Mouse (Mus musculus): ENCODE measurements around the gene Pdzrn3.

Pdzrn3 gene

DNA sequence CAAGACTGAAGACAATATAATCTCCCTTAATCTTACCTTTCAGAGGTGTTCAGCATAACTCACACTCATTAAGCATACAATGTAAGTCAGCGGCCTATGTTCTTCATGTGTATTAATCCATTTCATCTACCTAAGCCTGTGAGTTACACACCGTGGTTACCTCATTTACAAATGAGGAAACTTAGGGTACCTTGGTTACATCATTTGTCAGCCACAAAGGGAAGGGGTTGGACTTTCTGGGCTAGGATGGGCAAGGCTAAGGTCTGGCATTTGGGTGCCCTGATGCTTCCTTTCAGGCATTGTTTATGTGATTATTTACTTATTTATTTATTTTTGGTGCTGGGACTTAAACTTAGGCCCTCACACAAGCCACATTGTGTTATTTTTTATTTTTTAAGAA is 78.3 kb downstream of the Pdzrn3 start:
- no peak for DNase-seq (ENCODE audit: low read depth, low spot score)
- no peaks in the 10 kb centered on the region for H3K36me3 ChIP-seq (ENCODE audit: control insufficient read depth, insufficient read depth, low read length, poor library complexity, severe bottlenecking)
- no peaks in the 10 kb centered on the region for H3K27me3 ChIP-seq (ENCODE audit: control insufficient read depth, insufficient read depth, low read length, poor library complexity, severe bottlenecking)

DNA sequence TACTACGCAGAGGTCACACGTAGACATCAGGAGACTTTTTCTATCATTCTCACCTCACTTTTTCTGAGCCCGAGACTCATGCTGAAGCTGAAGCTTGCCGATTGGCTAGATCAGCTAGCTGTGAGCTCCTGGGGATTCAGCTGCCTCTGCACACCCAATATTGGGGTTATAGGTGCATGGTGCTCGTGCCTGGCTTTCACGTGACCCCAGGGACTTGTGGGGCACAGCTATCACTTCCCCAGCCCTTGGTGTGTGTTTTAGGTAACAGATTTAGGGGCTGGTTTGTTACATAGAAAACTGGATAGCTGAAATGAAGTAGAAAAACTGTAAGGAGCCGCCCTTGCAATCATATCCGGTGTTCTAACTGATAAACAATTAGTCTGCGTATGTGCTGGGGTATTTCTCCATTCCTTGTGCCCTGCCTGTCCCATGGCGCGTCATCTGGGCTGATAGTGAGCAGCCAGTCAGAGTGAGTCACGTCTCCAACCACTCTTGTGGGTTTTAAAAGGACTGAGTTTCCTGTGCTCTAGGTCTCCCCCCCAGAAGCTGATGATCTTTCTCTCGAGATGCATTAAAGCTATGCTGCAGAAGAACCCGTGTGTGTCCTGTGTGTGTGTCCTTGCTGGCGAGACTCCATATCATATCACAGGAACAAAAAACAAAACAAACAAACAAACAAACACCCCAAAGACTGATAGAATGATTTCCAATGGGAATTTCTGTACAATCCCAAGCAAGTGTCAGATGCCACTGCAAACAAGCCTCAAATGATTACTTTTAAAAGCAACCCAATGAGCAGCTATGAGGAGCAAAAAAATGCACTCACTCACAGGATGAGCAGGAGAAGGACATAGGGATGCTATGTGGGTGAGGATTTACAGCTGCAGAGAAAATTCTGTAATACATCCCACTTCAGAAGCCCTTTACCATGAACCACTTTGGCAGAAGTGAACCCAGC is 79.9 kb downstream of the Pdzrn3 start:
- no peak for DNase-seq (ENCODE audit: low read depth, low spot score)
- Histone ChIP-seq H3K36me3 (ENCODE audit: control insufficient read depth, insufficient read depth, low read length, poor library complexity, severe bottlenecking) (no peaks in the 10 kb centered on the region), H3K27me3 (ENCODE audit: control insufficient read depth, insufficient read depth, low read length, poor library complexity, severe bottlenecking) (no peaks in the 10 kb centered on the region)

DNA sequence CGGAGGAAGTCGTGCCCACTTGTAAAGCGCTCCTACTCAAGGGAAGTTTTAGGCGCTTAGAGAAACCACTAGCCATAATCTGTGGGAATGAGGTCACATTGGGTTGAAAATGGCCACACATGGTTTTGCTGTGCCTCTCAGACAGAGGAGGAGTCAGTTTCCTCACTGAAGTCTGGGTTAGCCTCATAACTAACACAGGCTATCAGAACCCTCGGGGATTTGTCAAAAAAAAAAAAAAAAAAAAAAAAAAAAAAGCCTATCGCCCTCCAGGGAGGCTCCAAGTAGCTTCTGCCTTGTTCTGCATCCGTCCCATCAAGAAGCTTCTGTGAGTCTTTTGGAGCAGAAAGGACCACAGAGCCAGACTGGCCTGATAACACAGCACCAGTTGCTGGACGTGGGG is 80.7 kb downstream of the Pdzrn3 start:
- H3K27me3 ChIP-seq (ENCODE audit: control insufficient read depth, insufficient read depth, low read length, poor library complexity, severe bottlenecking) = no peaks in the 10 kb centered on the region
- no peak for DNase-seq (ENCODE audit: low read depth, low spot score)
- no peaks in the 10 kb centered on the region for H3K36me3 ChIP-seq (ENCODE audit: control insufficient read depth, insufficient read depth, low read length, poor library complexity, severe bottlenecking)

GRCm38 (mm10) chr6:101296280-101296679 is 81.4 kb downstream of the Pdzrn3 start:
- no peaks in the 10 kb centered on the region for H3K27me3 ChIP-seq (ENCODE audit: control insufficient read depth, insufficient read depth, low read length, poor library complexity, severe bottlenecking)
- no peaks in the 10 kb centered on the region for H3K36me3 ChIP-seq (ENCODE audit: control insufficient read depth, insufficient read depth, low read length, poor library complexity, severe bottlenecking)
- DNase-seq (ENCODE audit: low read depth, low spot score) = no peak

DNA sequence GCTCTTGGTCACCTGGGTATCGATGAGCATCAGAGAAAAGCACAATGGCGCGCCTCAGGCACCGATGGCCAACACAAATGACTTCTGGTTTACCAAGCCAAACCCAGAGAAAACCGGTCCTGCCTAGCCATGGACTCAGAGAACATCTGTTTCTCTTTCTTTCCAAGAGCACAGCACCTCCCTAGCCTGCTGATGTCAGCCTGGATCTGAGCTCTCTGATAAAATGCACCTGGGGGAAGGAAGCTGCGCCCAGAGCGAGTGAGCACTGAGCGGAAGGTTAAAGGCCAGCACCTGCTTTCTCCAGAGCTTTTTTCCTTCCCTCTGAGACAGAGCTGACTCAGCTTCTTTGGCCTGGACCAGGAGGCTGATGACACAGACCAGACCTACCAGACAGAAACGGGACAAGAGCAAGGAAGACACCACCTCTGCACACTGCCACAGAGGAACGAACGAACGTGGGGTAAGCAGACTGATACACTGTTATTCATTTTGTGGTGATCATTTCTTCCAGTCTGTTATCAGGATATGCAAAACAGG is 84.6 kb downstream of the Pdzrn3 start:
- Histone ChIP-seq H3K36me3 (ENCODE audit: control insufficient read depth, insufficient read depth, low read length, poor library complexity, severe bottlenecking) (no peaks in the 10 kb centered on the region), H3K27me3 (ENCODE audit: control insufficient read depth, insufficient read depth, low read length, poor library complexity, severe bottlenecking) (no peaks in the 10 kb centered on the region)
- no peak for DNase-seq (ENCODE audit: low read depth, low spot score)

GRCm38 (mm10) chr6:101291944-101292343 is 85.8 kb downstream of the Pdzrn3 start:
- no peaks in the 10 kb centered on the region for H3K36me3 ChIP-seq (ENCODE audit: control insufficient read depth, insufficient read depth, low read length, poor library complexity, severe bottlenecking)
- no peak for DNase-seq (ENCODE audit: low read depth, low spot score)
- no peaks in the 10 kb centered on the region for H3K27me3 ChIP-seq (ENCODE audit: control insufficient read depth, insufficient read depth, low read length, poor library complexity, severe bottlenecking)

DNA sequence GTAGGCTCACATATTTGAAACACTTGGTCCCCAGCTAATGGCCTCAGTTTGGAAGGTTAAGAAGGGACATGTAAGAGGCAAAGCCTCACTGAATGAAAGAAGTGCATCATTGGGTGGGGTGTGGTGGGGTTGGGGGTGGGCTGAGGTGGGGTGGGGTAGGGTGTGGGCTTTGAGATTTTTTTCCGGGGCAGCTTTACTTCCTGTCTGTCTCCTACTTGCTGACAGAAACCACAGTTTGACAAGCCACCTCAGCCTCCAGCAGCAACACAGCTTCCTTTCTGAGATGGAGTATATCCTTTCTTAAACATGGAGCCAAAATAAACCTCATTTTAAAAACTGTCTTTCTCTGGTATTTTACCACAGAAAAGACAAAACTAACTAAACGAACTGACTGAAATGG is 87.5 kb downstream of the Pdzrn3 start:
- no peak for DNase-seq (ENCODE audit: low read depth, low spot score)

GRCm38 (mm10) chr6:101289428-101289827 is 88.3 kb downstream of the Pdzrn3 start:
- Histone ChIP-seq H3K27me3 (ENCODE audit: control insufficient read depth, insufficient read depth, low read length, poor library complexity, severe bottlenecking) (no peaks in the 10 kb centered on the region), H3K36me3 (ENCODE audit: control insufficient read depth, insufficient read depth, low read length, poor library complexity, severe bottlenecking) (no peaks in the 10 kb centered on the region)
- no peak for DNase-seq (ENCODE audit: low read depth, low spot score)

More for the DNA sequence above, 87.5 kb downstream of the Pdzrn3 start:
- no peaks in the 10 kb centered on the region for H3K36me3 ChIP-seq (ENCODE audit: control insufficient read depth, insufficient read depth, low read length, poor library complexity, severe bottlenecking)
- H3K27me3 ChIP-seq (ENCODE audit: control insufficient read depth, insufficient read depth, low read length, poor library complexity, severe bottlenecking) = no peaks in the 10 kb centered on the region

DNA sequence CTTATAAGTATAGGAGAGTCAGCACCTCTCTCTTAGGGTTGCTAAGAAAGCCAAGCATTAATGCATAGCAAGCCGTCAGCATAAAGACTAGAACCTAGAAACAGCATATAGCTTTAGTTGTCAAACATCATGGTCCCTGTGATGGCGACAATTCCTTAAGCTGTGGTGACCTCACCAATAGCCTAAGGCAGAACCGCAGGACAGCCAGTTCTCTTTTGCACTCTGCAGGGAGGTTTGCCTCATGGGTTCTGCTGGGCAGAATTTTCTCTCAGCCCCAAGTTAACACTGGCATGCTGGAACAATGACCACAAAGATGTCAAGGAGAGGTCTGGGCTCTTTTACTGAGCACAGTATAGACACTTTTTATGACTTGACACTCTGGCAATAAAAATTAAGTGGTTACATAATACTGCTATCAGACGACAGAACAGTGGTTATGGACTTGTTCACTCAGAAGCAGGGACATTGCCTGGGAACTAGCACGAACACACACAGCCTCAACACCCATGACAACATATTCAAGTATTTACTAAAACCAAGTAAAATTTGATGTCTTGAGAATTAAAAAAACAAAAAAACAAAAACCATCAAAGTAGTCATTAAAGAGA is 90.0 kb downstream of the Pdzrn3 start:
- no peaks in the 10 kb centered on the region for H3K27me3 ChIP-seq (ENCODE audit: control insufficient read depth, insufficient read depth, low read length, poor library complexity, severe bottlenecking)

DNA sequence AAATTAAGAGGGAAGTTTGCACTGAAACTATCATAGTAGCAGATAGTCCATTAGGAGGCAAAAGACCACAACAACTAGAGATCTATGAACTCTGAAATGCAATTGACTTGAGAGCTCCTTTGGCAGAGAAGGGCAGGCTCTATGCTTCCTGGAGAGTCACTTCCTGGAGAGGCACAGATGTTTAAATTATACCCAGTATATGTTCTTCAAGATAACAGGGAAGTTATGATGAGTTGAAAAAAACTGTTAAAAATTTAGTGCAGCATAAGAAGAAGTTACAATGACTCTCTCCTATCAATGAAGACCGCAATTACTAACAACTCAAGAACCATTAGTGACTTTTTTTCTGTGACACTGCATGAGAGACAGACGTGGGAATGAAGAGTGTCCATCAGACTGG is 90.6 kb downstream of the Pdzrn3 start:
- Histone ChIP-seq H3K36me3 (ENCODE audit: control insufficient read depth, insufficient read depth, low read length, poor library complexity, severe bottlenecking) (no peaks in the 10 kb centered on the region), H3K27me3 (ENCODE audit: control insufficient read depth, insufficient read depth, low read length, poor library complexity, severe bottlenecking) (no peaks in the 10 kb centered on the region)
- DNase-seq (ENCODE audit: low read depth, low spot score) = no peak

More for the DNA sequence above, 90.0 kb downstream of the Pdzrn3 start:
- DNase-seq (ENCODE audit: low read depth, low spot score) = no peak
- H3K36me3 ChIP-seq (ENCODE audit: control insufficient read depth, insufficient read depth, low read length, poor library complexity, severe bottlenecking) = no peaks in the 10 kb centered on the region

DNA sequence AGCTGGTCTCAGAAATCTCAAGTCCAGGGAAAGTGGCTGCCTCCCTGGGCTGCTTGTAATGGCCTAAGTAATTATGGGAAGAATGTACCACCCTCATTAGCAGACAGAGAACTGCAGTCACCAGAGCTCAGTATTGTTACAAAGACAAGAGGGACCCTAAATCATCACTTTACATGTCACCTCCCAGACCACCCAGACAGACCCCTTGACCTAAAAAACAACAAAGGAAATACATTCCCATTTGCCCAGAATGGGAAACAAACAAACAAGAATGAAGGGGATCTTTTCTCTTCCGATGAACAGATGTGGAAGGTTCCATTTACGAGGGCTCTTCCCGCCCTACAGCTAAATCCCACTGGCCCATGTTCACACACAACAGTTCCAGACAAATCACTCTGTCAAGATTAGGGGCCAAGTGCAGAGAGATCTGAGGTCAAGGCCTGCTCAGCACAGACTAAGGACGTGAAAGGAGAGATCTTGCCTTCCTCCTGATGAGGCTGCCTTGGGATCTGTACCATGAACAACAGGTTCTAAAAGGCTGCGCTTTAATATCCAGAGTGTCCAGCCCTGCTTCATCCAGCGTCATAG is 93.2 kb downstream of the Pdzrn3 start:
- Histone ChIP-seq H3K27me3 (ENCODE audit: control insufficient read depth, insufficient read depth, low read length, poor library complexity, severe bottlenecking) (no peaks in the 10 kb centered on the region), H3K36me3 (ENCODE audit: control insufficient read depth, insufficient read depth, low read length, poor library complexity, severe bottlenecking) (no peaks in the 10 kb centered on the region)
- no peak for DNase-seq (ENCODE audit: low read depth, low spot score)

- no peak for DNase-seq (ENCODE audit: low read depth, low spot score)
- H3K36me3 ChIP-seq (ENCODE audit: control insufficient read depth, insufficient read depth, low read length, poor library complexity, severe bottlenecking) = no peaks in the 10 kb centered on the region
- H3K27me3 ChIP-seq (ENCODE audit: control insufficient read depth, insufficient read depth, low read length, poor library complexity, severe bottlenecking) = no peaks in the 10 kb centered on the region
Measured at GRCm38 (mm10) chr6:101283891-101284290, 93.8 kb downstream of the Pdzrn3 start.

GRCm38 (mm10) chr6:101281644-101282043 is 96.1 kb downstream of the Pdzrn3 start:
- Histone ChIP-seq H3K36me3 (ENCODE audit: control insufficient read depth, insufficient read depth, low read length, poor library complexity, severe bottlenecking) (no peaks in the 10 kb centered on the region), H3K27me3 (ENCODE audit: control insufficient read depth, insufficient read depth, low read length, poor library complexity, severe bottlenecking) (no peaks in the 10 kb centered on the region)
- no peak for DNase-seq (ENCODE audit: low read depth, low spot score)

- no peaks in the 10 kb centered on the region for H3K36me3 ChIP-seq (ENCODE audit: control insufficient read depth, insufficient read depth, low read length, poor library complexity, severe bottlenecking)
- no peaks in the 10 kb centered on the region for H3K27me3 ChIP-seq (ENCODE audit: control insufficient read depth, insufficient read depth, low read length, poor library complexity, severe bottlenecking)
- DNase-seq (ENCODE audit: low read depth, low spot score) = no peak
Measured at GRCm38 (mm10) chr6:101280811-101281218, 96.9 kb downstream of the Pdzrn3 start.

Measured in splenic B cell, adult 2 months (primary cell).